Mouse (Mus musculus) liver, adult 2 months (tissue): ENCODE data around the gene Il4. TPM values are rescaled to one million over a fixed set of nuclear protein-coding genes. Genes with fewer than 3 reads are reported as not detected.
A peak's percentile ranks its signal among the peaks of the same experiment; 100 is the strongest.

Experiments used
- DNase-seq: peaks from one replicate; pipeline ENCODE4 v3.0.0-alpha.2; 2011; ENCODE audit warnings: low read depth, low spot score; ENCODE audit errors: extremely low read depth
- H3K27ac ChIP-seq: fragments of 200-500 bp; replicated peaks from 2 replicates; pipeline ENCODE4 v1.5.1; 2012; ENCODE audit warnings: low read depth, mild to moderate bottlenecking, control low read depth, inconsistent platforms, low read length; ENCODE audit not compliant: insufficient read depth
- H3K27me3 ChIP-seq: fragments of 200-500 bp; 2 replicates; pipeline ENCODE4 v1.6.1; 2012; ENCODE audit warnings: mild to moderate bottlenecking, moderate library complexity, low read length, inconsistent platforms; ENCODE audit not compliant: control insufficient read depth, insufficient read depth
- H3K36me3 ChIP-seq: fragments of 200-500 bp; 2 replicates; pipeline ENCODE4 v1.6.1; 2012; ENCODE audit warnings: low read length, inconsistent platforms; ENCODE audit not compliant: control insufficient read depth, insufficient read depth
- H3K4me1 ChIP-seq: fragments of 200-500 bp; 2 replicates; pipeline ENCODE4 v1.6.1; 2011; ENCODE audit warnings: low read length; ENCODE audit not compliant: control insufficient read depth, insufficient read depth
- H3K4me3 ChIP-seq: fragments of 200-500 bp; 2 replicates; pipeline ENCODE4 v1.5.1; 2011; ENCODE audit warnings: low read depth, mild to moderate bottlenecking, control low read depth, low read length, moderate library complexity; ENCODE audit not compliant: insufficient read depth
- H3K79me2 ChIP-seq: fragments of 200-500 bp; 2 replicates; pipeline ENCODE4 v1.6.1; 2012; ENCODE audit warnings: inconsistent platforms, mild to moderate bottlenecking, low read length, moderate library complexity; ENCODE audit not compliant: control insufficient read depth, insufficient read depth
- H3K9ac ChIP-seq: fragments of 200-500 bp; 2 replicates; pipeline ENCODE4 v1.6.1; 2012; ENCODE audit warnings: low read depth, mild to moderate bottlenecking, control low read depth, inconsistent platforms, low read length
- CTCF ChIP-seq: fragments of 200-500 bp; IDR thresholded peaks from 2 replicates; pipeline ENCODE4 v1.5.1; 2011; ENCODE audit warnings: low read depth, low read length, control low read depth
- POLR2A ChIP-seq: fragments of 200-500 bp; IDR thresholded peaks from 2 replicates; pipeline ENCODE4 v1.6.1; 2011; ENCODE audit warnings: low read length, control low read depth; ENCODE audit not compliant: insufficient read depth; ENCODE audit errors: extremely low read depth
- WGBS: fragments of 180-500 bp; shearing (Covaris S2); methylation state at CpG from one replicate; pipeline ENCODE4 v1.1.7; 2018; 5-methylcytosine and 5-hydroxymethylcytosine counted together
- polyA plus RNA-seq: library from polyadenylated mRNA; depleted of rRNA; stranded (reverse); fragments of >200 nt; gene quantifications from 2 replicates; pipeline ENCODE4 v1.2.3, GENCODE M21; 2012
- total RNA-seq: library from RNA; depleted of rRNA; stranded (reverse); fragments of >200 nt; gene quantifications from 2 replicates; pipeline ENCODE4 v1.2.3, GENCODE M21; 2014

Gene Il4
- total and polyA plus RNA-seq, 2 experiments: 0.17 TPM; not detected in 1

- Histone ChIP-seq H3K4me1 (no peaks in the 10 kb centered on the region), H3K27me3 (no peaks in the 10 kb centered on the region), H3K9ac (no peak overlapping the region), H3K4me3 (no peak overlapping the region), H3K27ac (no peak overlapping the region), H3K79me2 (no peaks in the 10 kb centered on the region), H3K36me3 (no peaks in the 10 kb centered on the region)
- DNase-seq: no peak
- WGBS: 92% methylated on average over 8 of the region's 8 CpGs
- no peak for TF ChIP-seq POLR2A
- TF ChIP-seq CTCF: no peak
Observed at GRCm38 (mm10) chr11:53615575-53615974, 2.9 kb downstream of the Il4 start.

- TF ChIP-seq CTCF (no peak), POLR2A (no peak)
- no peak for DNase-seq
- H3K36me3 ChIP-seq: no peaks in the 10 kb centered on the region
- no peaks in the 10 kb centered on the region for H3K4me1 ChIP-seq
- WGBS: 66% methylated on average over 6 of the region's 6 CpGs
- H3K27ac ChIP-seq: no peak overlapping the region
- H3K9ac ChIP-seq: no peak overlapping the region
- H3K4me3 ChIP-seq: no peak overlapping the region
- no peaks in the 10 kb centered on the region for H3K79me2 ChIP-seq
- H3K27me3 ChIP-seq: no peaks in the 10 kb centered on the region
Observed at GRCm38 (mm10) chr11:53615172-53615571, 3.3 kb downstream of the Il4 start.

GRCm38 (mm10) chr11:53609672-53610071 is 8.8 kb downstream of the Il4 start:
- 83% methylated on average over 3 of the region's 3 CpGs for WGBS
- Histone ChIP-seq H3K27ac (no peak overlapping the region), H3K4me3 (no peak overlapping the region), H3K79me2 (no peaks in the 10 kb centered on the region), H3K27me3 (no peaks in the 10 kb centered on the region), H3K9ac (no peak overlapping the region), H3K4me1 (no peaks in the 10 kb centered on the region), H3K36me3 (no peaks in the 10 kb centered on the region)
- TF ChIP-seq CTCF (no peak), POLR2A (no peak)
- peak; percentile 2 for DNase-seq

GRCm38 (mm10) chr11:53609231-53609630 is 9.2 kb downstream of the Il4 start:
- 76% methylated on average over 6 of the region's 6 CpGs for whole genome bisulfite sequencing
- H3K4me3 ChIP-seq: no peak overlapping the region
- H3K36me3 ChIP-seq: no peaks in the 10 kb centered on the region
- H3K9ac ChIP-seq: no peak overlapping the region
- no peak overlapping the region for H3K27ac ChIP-seq
- no peaks in the 10 kb centered on the region for H3K79me2 ChIP-seq
- no peak for DNase-seq
- no peaks in the 10 kb centered on the region for H3K4me1 ChIP-seq
- TF ChIP-seq CTCF: no peak
- TF ChIP-seq POLR2A: no peak
- H3K27me3 ChIP-seq: no peaks in the 10 kb centered on the region

GRCm38 (mm10) chr11:53605609-53606008 is 12.9 kb downstream of the Il4 start:
- Histone ChIP-seq H3K4me1 (no peaks in the 10 kb centered on the region), H3K9ac (no peak overlapping the region), H3K4me3 (no peak overlapping the region), H3K79me2 (no peaks in the 10 kb centered on the region), H3K27me3 (no peaks in the 10 kb centered on the region), H3K27ac (no peak overlapping the region), H3K36me3 (no peaks in the 10 kb centered on the region)
- DNase-seq: no peak
- 28% methylated on average over 12 of the region's 12 CpGs for WGBS
- TF ChIP-seq CTCF: no peak
- TF ChIP-seq POLR2A: no peak

GRCm38 (mm10) chr11:53604983-53605382 is 13.5 kb downstream of the Il4 start:
- Histone ChIP-seq H3K27ac (no peak overlapping the region), H3K4me1 (no peaks in the 10 kb centered on the region), H3K27me3 (no peaks in the 10 kb centered on the region), H3K4me3 (no peak overlapping the region), H3K9ac (no peak overlapping the region), H3K36me3 (no peaks in the 10 kb centered on the region; the same call in 1 of the 2 replicates), H3K79me2 (no peaks in the 10 kb centered on the region)
- TF ChIP-seq CTCF (no peak), POLR2A (no peak)
- WGBS: 96% methylated on average over 3 of the region's 3 CpGs
- no peak for DNase-seq
